Mouse (Mus musculus) common myeloid progenitor, adult 5-6 weeks (primary cell): ENCODE results near the gene Glis1. TPM values are rescaled to one million over a fixed set of nuclear protein-coding genes. Genes with fewer than 3 reads are reported as not detected.

Experiments used
- ATAC-seq: replicated peaks from 2 replicates; pipeline ENCODE4 v1.8.0; 2016; ENCODE audit warnings: low read depth, mild to moderate bottlenecking, moderate TSS enrichment, inconsistent platforms; ENCODE audit not compliant: poor library complexity, severe bottlenecking
- total RNA-seq: library from RNA; stranded (forward); fragments of 200-1000, 187-1606 nt; gene quantifications from 2 replicates; pipeline ENCODE4 v1.2.3, GENCODE M21; 2017

The Glis1 gene
- total RNA-seq, 1 experiment from 2014 or later: not detected

DNA sequence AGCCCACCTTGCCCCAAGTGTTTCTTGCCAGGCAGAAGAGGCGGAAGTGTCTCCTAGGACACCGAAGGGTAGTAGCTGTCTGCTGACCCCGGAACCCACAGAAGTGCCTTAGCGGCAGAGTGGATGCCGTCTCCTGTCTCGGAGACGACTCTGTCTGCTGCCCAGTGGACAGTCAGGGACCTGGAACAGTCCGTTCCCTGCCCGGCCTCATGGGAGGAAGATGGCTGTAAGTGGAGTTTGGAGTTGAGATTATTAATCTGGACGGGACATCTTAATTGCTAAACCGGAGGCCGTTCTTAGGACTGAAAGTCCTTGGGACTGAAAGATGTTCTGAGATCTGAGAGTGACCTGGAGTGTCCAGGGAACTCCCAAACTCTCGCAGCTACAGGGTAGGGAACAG lies 15.1 kb downstream of the Glis1 start:
- ATAC-seq: no peak

DNA sequence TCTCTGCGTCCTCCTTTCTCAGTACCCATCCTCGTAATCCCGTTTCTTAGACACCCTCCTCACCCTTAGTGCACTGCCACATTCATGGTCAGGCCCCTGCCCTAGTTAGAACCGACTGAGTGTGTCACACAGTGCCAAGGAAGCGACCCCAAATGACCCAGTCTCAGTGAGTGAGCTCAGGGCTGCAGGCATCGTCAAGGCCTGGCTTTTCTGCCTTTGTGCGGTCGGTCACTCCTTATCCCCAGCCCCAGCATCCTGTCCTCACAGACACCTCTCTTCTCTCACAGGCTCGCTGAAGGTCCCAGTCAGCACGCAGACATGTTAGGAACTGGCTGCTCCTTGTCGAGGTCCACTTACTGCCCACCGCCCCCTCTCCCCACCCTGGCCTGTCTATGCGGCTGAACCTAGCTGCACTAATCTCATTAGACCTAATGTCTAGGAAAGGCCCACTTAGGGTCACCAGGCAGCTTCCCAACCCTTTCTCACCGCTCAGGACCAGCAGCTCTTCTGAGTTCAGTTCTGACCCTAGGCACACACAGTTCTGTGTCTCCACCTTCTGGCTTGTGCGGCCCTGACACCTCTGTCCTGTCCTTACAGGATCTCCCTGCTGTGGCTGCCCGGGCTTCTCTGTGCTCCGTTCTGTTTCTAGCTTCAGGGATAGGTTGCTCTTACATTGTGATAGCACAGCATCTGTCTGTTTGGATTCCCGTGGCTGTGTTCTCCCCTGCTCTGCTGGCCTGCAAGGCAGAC lies 18.1 kb downstream of the Glis1 start:
- ATAC-seq: no peak

DNA sequence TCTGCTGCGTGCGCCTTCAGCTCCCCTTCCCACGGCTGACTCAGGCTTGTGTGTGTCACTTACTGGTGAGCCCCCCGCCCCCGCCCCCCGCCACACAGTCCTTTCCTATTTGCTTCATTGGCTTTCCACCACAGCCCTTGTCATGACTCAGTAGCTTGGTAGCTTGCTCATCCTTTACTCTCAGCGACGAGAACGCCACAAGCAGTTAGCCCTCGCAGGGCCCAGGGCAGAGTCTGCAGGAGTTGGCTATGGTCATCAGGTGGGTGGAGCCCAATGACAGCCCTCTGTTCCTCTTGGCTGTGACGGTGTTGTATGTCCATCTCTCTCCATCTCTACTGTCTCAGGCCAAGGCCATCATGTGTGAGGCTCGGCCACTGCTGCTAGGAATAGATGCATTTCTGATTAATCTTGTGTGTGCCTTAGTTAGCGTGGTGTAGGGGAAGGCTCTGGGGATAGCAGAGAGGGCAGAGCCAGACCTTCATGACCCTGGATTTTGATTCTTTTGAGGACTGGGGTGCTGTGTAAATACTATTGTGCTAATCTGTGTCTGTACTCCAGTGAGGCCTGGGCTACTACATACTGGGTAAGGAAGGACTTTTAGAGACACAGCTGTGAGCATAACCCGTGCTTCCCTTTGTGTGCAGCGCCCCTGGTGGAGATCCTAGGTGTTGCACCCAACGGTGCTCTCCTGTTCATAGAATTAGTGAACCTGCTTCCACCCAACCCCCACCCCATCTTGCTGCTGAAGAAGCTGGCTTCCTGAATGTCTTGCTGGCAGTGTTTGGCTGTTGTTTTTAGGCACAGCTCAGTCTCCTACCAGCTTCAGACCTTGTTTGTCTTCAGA lies 19.0 kb downstream of the Glis1 start:
- ATAC-seq: peak; percentile 85

DNA sequence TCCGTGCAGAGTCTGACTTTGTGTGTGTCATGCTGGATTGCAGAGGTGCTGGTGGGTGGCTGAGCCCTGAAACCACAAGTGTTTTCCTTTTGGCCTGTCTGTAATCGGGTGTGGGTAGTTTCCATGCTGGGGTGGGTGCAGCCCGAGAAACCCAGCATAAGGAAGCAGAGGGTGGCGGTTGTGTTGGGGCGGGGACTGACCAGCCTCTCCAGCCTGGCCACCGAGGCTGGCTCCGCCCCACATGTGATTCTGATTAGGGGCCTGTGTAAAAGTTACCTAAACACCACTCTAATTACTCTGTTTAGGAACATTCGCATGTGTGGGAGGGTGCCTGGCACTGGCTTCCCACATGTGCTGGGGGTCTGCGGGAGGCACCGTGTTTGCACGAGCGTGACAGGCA lies 23.2 kb downstream of the Glis1 start:
- ATAC-seq: peak; percentile 75

DNA sequence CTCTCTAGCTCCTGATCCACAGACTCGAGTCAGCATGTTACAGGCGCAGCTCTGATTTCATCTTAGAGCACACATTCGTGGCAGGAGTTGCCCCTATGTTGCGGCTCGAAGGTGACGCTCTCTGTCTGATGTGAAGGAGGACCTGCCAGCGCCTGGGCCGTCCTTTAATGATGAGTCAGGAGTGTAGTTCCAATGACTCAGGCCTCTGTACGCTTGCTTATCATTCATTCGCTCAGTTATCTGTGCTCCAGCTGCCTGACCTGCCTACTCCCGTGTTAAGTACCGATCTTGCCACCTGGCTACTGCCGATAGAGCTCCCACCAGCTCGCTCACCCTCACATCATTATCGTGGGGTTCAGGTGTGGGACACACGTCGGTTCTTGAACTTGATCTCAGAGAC lies 24.5 kb downstream of the Glis1 start:
- ATAC-seq: no peak

DNA sequence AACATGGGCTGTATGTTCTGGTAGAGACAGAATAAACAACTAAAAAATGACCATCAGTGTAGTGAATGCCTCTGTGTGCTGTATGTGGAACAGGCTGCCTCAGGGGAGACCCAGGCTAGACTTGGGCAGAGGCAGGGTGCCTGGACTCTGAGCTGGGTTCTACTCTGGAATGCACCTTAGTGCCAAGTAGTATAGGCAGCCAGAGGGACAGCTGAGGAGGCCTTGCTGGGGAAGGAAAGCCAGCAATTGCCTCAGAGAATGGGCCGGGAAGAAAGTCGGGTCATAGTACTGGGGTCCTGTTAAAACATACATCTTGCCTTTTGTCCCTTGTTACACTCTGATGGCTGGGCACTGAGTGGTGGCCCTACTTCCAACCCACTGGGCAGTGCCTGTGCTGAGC lies 25.1 kb downstream of the Glis1 start:
- no peak for ATAC-seq

DNA sequence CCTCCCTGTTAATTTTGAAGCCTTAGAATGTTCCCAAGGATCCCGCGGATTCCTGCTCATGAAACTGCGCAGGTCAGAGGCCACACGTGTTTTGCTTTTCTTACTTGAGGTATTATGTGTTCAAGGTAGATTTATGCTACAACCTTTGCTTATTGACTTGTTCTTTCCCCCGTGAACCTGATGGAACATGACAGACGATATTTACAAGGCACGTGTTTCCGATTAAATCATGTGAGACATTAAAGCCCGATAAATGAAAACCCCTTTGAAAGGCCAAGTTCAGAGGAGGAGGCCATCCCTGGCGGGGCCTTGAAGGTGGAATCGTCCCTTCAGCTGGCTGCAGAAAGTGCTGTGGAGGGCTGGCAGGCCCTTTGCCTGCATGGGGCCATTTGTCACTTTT lies 26.1 kb downstream of the Glis1 start:
- ATAC-seq: no peak

DNA sequence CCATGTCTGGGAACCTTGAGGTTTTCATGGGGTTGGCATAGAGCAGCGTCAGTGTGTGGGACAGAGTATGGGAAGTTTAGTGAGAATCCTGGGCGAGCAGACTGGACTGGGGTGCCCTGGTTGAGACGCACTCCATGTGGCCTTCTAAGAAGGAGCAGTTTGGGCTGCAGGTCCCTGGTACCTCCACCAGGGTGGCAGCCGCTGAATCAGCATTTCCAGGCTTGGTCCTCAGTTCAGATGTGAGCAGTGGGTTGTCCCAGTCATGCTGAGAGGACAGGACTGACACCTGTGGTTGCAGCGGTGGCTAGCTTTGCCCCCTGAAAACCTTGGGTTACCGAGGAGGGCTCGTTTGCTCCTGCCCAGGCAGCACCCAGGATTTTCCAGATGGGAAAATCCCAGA lies 33.4 kb downstream of the Glis1 start:
- ATAC-seq: peak; percentile 47; the same call in 1 of the 2 replicates

DNA sequence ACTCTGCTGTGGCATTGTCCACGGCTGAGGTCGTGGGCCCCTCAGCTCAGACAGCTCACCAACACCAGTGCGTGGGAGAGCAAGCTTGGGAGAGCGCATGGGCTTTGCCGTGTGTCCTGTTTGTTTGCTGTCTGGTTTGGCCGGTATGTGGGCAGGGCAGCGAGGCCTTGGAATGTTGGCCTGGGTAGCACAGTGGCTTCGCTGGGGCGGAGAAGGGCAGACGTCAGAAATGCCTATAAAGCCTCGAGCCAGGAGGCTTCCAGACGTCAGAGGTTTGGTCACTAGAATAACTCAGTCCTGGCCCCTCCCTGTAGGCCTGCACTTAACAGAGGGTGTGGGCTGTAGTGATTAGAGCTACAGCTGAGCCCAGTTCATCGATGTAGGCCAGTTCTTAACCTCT lies 33.9 kb downstream of the Glis1 start:
- ATAC-seq: no peak

DNA sequence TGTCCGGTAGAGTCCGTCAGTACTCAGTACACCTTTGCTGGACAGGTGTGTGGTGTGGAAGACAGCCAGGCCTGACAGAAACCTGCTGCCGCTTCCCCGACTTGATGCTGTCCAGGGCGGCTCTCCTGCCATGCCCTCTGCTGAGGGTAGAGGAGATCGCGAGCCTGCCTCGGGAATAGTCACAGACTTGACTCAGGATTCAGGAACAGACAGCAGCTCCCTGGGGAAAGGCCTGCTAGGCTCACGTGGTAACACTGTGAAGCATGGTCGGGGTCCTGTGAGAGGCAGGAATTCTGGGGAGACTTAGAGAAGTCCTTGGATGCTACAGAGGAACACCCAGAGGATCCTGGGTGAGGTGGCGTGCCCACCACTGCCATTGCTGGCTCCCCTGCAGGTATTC lies 34.4 kb downstream of the Glis1 start:
- ATAC-seq: no peak

DNA sequence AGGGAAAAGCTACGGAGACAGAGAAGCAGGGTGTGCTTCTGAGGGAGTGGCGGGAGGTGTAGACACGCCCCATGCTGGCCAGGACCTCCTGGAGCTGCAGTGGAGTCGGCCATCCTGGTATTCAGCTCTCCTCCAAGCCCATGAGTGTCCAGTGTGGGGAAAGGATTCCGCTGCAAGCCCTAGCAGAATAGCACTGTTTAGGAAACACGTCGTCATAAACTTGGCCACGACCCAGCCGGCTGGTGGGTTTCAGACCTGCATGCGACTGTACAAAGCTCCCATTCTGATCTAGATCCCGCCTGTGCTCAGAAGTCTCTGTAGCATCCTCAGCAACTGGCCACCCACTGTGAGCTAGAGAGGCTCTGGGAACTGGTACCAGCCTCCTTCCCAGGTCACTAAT lies 41.9 kb downstream of the Glis1 start:
- no peak for ATAC-seq

DNA sequence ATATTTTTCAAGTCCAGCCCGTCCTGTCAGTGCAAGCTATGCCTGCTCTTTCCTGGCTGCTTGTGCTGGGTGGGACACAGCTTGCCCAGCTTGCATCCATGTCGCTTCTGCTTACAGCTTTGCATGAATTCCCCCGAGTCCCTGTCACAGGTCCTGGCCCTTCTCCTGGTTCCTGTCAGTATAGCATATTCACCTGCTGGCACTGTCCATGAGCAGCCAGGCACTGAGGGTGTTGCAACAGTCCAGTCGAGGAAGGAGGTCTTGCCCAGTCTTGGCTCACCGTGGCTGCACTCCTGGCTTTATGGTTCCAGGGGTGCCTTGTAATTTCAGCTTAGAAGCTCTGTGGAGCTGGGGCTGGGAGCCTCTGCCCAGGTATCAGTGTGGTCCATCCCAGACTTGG lies 44.6 kb downstream of the Glis1 start:
- no peak for ATAC-seq

DNA sequence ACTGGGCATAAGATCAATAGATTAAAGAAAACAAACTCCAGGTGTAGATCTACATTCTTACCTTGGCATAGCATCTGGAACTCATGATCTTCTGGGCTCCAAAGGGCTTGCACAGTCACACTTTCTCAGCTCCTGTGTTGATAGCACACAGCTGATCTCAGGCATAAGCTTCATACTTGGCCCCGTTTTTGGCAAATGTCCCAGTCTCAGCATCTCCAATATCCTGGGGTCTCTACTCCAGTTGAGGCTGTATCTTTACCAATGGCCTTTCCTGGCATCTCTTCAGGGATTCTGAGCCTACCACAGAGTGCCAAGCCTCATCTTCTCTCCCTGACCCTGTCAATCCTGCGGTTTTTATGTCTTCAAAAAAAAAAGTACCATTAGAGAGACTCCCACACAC lies 48.1 kb downstream of the Glis1 start:
- no peak for ATAC-seq

DNA sequence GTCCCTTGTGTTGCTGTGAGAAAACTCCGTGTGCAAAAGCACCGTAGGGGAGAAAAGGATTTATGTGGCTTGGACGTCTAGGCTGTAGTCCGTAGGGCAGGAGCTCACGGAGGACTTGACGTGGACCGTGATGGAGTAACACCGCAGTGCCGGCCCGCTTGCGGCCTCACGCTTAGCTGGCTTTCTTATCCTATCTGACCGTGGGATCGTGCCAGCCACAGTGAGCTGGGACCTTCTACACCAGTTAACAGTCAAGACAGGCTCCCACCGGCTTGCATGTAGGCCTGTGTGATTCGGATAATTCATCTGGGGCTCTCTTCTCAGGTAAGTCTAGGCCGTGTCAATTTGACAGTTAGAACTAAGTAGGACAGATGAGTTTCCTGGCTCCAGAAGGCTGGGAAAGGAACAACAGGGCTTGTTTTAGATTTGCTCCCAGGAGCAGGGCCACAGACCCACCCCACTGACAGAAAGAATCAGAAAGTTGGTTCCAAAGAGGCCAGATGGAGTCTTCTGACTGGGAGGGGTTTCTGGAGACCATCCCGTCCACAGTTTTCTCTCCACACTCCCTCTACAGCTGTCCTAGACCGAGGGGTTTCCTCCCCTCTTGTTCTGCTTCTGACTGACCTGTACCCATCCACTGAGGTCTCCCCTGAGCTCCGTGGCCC lies 49.3 kb downstream of the Glis1 start:
- no peak for ATAC-seq

DNA sequence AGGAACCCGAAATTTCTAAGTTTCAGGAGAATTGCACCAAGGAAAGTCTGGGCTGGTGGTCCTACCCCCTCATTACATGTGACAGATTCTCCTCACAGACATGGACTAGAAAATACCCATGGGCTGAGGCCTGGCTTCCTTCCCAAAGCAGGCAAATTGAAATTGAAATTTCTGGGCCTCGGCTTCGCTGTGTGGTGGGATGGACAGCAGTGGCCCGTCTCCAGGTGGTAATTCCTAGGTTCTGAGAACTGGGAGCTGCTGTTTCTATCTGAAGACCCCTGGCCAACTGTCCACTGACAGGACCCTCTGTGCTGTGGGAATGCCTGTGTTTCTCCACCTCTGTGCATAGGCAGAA lies 49.8 kb downstream of the Glis1 start:
- no peak for ATAC-seq

DNA sequence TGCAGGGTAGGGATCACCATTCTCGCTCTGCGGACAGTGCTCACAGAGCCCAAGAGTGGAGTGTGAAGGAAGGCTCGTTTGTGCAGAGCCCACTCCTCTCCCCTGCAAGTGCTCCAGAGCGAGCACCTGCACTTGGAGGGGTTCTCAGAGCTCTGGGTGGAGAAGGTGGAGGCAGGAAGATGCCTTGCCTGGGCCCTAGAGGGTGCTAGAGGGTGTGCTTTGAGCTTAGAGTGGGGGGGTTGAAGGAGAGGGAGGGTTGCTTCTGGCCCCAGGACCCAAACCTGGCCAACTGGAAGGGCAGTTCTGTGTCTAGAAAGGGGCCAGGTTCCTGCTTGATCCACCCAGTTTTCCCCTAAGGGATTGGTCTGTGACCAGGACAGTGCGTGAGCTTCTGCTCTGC lies 51.5 kb downstream of the Glis1 start:
- ATAC-seq: 0 out of 2 replicates have a peak, but pooled peaks have one; percentile 25

DNA sequence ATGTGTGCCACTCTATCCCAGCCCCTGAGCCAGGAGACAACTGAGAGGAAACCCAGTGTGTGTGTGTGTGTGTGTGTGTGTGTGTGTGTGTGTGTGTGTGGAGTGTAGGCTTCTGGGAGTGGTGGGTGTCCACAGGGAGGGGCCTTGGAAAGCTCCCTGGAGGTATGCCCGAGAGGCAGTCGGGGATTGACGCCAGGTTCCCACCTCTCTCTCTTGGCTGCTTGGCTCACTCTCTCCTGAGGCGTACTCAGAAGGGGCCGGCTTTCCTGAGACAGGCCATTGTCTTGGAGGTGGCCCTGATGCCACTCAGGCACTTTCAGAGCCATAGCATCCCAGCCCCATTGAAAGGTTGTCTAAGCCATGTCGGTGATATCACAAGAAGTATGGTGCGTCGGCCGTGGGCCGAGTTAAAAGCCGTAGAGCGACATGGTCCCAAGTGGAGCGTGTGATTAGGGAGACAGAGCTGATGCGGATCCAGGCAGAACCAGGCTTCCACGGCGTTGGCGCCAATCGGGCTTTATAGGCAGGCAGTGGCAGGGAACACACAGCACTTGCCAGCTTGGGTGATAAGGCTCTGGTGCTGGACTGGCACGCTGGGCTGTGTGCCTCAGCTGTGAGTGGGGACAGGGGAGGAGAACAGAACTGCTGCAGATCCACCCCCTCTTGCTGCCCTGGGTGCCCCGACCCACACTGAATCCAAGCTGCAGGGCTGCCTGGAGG lies 54.9 kb downstream of the Glis1 start:
- no peak for ATAC-seq

DNA sequence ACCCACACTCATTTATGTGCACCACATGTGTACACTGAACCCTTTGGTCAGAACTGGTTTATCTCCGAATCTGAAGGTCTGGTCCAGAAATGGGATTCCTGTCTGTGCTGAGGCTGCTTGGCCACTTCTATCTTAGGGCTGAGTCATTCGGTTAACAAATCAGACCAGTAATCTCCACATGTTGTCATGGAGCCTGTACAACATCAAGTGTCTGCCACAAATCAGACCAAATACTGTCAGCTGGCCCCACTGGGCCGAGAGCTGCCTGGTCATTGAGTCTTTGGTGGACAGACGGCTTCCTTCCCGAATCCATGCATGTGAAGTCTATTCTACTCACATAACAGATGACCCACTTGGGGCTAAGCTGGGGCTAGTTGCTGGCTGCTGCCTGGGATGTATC lies 58.6 kb downstream of the Glis1 start:
- no peak for ATAC-seq

DNA sequence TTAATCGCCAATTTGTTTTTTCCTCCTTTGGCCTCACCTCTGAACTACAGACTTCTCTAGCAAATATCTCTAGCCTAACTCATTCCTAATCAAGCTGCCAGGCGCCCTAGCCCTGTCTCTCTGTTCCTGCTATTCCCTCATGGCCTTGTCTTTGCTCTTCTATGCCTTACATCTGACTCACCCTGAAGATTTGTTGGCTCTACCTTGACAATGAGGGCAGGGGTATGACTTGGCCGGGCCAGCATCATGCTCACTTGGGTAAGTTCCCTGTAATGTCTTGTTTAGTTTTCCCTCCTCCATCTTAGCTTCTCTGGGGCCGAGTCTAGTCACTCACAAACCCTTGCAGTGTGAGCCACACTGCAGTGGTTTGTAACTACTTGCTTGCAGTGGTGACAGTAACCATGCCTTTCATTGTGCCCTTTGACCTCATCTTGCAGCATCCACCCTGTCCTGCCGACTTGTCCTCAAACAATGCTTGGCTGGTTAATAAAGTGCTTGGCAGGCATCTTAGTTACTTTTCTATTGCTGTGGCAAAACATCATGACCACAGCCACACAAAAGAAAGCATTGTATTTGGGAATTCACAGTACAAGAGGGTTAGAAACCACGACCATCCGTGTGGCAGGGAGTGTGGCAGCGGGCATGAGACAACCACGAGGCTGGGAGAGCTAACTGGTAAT lies 61.5 kb downstream of the Glis1 start:
- ATAC-seq: no peak

DNA sequence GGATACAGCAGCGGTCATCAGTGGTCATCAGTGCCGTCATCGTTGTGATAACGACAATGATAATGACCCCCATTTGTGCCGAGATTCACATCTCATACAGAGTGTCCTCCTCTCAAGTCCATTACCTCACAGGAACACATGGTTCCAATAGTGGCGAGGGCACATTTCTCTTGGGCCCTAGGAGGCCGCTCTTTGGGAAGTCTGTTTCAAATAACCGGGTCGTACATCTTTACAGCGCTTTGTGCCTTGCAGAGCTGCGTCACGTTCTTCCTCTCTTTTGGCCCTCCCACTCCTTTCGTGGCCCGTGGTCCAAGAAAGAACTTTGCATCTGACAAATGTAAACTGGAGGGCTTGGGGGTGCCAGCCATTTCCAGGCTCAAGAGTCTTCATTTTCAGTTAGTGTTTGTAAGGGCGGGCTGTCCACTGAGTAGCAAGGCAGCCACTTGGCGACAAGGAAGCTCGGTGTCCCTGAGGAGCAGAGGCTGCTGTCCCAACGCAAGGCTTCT lies 63.1 kb downstream of the Glis1 start:
- ATAC-seq: no peak
